Mouse (Mus musculus): ENCODE data around the gene Lamb1.

Lamb1 gene

GRCm38 (mm10) chr12:31265005-31265721, at the start of gene Lamb1:
Lamb1 (plus strand) TSS chr12:31265234.
- DNase-seq, result peak; percentile 54

- DNase-seq, result no peak
These were observed 47.8 kb upstream of the Lamb1 start for GRCm38 (mm10) chr12:31217232-31217631.

GRCm38 (mm10) chr12:31218774-31219173, 46.3 kb upstream of the Lamb1 start:
- DNase-seq, result no peak

GRCm38 (mm10) chr12:31221522-31221921, 43.5 kb upstream of the Lamb1 start:
- DNase-seq, result no peak

- DNase-seq, result no peak
These were observed 42.8 kb upstream of the Lamb1 start for GRCm38 (mm10) chr12:31222282-31222681.

DNA sequence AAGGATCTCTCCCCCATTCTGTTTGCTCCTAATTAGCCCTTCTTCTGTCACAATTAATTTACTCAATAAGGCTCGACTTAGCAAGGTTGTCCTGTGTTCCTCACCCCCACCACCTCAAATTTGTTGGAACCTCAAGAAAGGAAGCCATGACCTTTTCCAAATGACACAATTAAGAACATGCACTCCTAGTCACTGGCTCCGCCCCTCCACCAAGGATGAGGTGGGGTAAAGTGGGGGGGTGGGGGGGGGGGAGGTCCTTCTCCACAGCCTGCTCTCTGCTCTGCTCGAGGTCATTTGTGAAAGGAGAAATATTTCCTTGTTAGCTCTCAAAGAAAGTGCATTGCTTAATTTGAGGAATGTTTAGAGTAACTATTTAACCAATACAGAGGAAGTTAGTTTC, 42.3 kb upstream of the Lamb1 start:
- no peak for DNase-seq

DNA sequence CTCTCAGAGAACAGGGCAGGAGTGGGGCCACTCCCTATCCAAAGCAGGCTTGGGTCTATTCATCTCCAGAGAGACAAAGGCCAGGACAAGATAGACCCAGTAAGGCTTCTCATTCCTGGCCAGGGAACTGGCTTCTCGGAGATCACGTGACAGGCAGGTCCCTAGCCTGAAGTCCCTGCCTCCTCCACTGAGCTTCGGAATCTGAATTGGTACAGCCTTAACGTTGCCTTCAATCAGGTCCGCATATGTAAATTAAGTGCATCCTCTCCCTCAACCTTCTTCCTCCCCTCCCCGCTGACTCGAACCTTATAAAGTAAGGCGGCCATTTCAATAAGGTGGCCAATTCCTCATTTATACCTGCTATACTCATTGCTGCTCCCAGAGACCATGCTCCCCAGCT, 39.6 kb upstream of the Lamb1 start:
- DNase-seq, result no peak

GRCm38 (mm10) chr12:31227167-31227566, 37.9 kb upstream of the Lamb1 start:
- no peak for DNase-seq

DNA sequence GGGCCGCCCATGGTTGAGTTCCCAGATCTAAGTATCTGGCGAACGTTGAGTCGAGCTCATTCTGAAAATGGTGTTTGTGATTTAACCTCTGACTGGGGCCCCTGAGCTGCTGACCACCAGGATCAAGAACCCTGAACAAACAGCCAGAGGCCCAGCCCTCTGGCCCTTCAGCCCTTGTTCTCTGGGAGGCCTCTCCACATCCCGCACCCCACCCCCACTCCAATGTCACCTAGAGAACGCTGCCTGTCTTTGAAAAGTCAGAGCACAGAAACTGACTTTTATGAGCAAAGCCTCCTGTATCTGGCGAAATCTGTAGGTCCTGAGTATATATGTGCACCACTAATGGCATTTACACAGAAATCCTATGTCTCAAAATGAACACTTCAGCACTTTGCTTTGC, 36.2 kb upstream of the Lamb1 start:
- no peak for DNase-seq

- no peak for DNase-seq
These were observed 32.4 kb upstream of the Lamb1 start for GRCm38 (mm10) chr12:31232635-31233034.

GRCm38 (mm10) chr12:31235018-31235417, 30.0 kb upstream of the Lamb1 start:
- no peak for DNase-seq

GRCm38 (mm10) chr12:31236861-31237595, 28.0 kb upstream of the Lamb1 start:
- no peak for DNase-seq

DNA sequence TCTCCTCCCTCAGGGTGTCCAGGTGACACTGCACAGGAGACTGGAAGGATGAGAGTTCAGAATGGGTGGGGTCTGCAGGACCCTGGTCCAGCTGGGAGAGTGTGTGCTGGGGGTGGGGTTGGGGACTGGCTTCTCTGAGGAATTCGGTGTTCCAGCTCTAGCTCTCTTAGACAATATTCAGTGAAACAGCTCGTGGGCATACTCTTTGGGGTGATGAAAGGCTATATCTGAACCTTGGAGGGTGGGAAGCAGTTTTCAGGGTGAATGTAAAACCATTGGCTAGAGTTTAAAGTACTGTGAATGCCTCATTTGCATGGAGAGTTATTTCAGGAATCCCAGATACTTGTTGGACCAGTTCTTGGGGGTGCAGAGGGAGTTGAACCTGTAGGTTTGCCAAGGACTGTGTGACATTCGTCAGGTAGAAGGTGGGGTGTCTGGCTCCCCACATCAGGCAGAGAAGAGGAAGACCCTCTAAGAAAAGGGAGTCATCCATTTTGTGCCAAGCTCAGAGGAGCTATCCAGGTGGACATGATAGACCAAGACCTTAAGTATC, 25.9 kb upstream of the Lamb1 start:
- no peak for DNase-seq

DNA sequence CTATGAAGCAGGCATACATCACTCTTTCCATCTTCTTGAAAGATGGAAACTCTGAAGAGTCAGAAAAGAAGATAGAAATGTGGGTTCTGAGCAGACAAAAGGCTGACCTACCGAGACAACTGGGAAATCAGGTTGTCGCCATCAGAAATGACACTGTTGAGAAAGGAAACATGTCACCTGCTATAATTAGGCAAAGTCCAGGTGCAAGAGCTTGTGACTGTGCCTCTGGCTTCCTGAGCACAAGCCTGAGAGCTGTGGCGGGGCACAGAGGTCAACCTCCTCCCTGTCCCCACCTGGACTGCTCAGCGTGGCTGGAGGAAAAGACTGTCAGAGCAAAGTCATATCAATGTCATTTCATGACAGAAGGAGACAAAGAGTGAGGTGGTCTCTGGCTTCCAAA, 25.2 kb upstream of the Lamb1 start:
- DNase-seq, result no peak

DNA sequence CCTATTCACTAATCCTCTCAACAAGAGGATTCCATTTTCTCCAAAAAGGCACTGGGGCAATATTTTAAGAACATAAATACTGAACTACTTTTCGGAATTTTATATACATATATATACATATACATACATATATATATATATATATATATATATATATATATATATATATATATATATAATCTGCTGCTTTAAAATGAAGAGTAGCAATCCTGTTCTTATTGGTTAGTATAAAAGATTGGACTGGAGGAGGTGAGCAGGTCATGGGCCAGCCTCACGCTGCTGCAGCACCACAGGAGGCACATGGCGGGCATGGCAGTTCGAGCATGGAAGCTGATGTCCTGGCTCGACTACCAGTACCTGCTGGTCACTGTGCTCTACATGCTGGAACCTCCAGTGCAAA, 24.6 kb upstream of the Lamb1 start, which contains the start of gene Gm6993:
Gene Gm6993, plus strand, starts transcription at position 301 of the 400 bp plus-strand sequence.
- no peak for DNase-seq

- no peak for DNase-seq
These were observed 23.3 kb upstream of the Lamb1 start for GRCm38 (mm10) chr12:31241595-31242342.

DNA sequence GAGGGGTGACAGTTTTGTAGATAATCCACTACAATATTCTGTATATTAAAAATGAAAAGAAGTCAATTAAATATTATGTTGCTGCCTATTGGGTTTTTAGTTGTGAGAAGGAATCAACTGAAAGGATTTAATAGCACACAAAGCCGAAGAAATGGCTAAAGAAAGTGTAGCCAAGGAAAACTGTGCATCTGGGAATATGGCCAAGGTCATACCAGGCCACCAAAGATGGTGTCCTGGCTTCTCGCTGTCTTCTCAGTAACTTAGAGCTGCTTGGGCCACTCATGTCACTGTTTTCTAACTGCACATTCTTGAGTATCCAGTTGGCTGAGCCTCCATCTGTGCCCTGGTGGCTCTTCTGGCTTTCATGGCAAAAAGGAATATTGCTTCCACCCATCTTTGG, 21.0 kb upstream of the Lamb1 start:
- DNase-seq, result no peak

DNA sequence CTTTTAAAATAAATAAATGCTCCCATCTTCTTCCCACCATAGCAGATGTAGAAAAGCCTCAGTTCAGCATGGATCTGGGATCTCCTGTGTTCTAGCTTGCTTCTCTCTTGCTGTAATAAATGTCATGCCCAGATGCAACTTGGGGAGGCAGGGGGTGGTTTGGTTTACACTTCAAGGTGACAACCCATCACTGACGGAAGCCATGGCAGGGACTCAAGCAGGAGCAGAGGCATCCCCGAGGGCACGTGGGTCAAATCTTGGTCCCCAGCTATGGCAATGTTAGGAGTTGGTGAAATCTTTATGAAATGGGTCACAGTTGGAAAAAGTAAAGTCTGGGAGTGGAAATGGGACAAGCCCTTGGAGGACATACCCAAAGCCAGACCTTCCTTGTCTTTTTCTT, 20.3 kb upstream of the Lamb1 start:
- DNase-seq, result no peak

DNA sequence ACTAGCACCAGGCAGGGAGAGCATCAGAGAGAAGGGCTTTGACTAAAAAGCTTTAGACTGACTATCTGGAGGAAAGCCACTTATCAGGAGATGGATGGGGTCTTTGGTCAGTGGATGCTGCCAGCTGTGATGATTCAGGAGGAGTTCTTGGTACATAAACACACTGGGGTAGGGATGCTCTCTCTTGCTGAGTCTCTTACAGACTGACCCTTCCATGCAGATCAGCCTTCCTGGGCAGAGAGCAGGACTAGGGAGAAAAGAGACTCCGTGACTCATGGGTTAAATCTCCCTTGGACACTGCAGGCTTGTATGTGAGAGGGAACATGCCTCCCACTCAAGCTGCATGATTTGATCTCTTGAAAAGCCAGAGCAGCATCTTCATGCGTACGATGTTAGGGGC, 18.9 kb upstream of the Lamb1 start:
- no peak for DNase-seq

GRCm38 (mm10) chr12:31246615-31247014, 18.4 kb upstream of the Lamb1 start:
- DNase-seq, result no peak

DNA sequence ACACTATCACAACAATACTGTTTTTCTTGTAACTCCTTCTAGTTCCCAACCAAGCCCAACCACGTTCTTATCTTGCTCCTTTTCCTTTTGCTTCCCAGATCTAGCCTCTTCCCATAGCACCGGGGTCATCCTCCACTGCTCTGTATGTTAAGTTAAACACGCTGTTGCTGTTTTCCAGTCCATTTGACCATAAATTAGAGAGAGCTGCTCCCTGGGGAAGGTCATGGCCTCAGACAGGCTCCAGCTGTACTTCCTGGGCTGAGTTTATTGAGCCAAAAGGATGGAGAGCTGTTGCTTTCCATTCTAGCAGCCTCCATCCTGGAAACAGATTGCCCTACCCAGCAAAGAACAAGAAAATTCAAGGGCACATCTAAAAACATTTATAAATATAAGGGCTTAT, 16.9 kb upstream of the Lamb1 start:
- DNase-seq, result no peak

DNA sequence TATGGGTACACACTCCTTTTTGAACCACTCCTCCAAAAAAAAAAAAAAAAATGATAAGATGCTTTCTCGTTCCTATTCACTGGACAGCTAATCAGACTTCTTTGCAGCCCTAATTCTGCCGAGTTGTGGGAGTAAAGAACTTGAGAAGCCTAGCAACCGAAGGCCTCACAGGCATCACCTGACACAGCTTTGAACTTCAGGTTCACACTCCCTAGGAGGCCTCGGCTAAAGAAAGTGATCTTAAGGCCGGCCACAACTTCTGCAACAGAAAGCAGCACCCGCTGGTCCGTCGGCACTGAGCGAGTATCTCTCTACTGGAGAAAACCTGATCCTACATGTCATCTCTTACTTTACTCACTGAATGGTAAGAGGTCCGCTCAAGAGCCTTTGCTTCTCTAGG, 16.4 kb upstream of the Lamb1 start:
- DNase-seq, result no peak

GRCm38 (mm10) chr12:31252259-31252658, 12.8 kb upstream of the Lamb1 start:
- no peak for DNase-seq

All from liver (tissue).